ENCODE assay signal across 8 mouse cellular contexts in genomic region chr9:44490086-44490967, GRCm38 (mm10). TPM values are rescaled to one million over a fixed set of nuclear protein-coding genes. Genes with fewer than 3 reads are reported as not detected.
DNase-seq lines count a peak whose midpoint lies in the region; ATAC-seq and TF ChIP-seq lines count a peak whose summit lies in the region.

No protein-coding gene starts in this region.

- H3K27me3 ChIP-seq in ES-Bruce4 (ENCODE audit: control insufficient read depth, insufficient read depth, low read length, poor library complexity, severe bottlenecking): no peaks in the 10 kb centered on the region
- H3K27me3 ChIP-seq in forebrain, embryonic 11.5 days (ENCODE audit: control insufficient read depth, insufficient read depth, low read length): no peaks in the 10 kb centered on the region
- no peaks in the 10 kb centered on the region for H3K27me3 ChIP-seq in intestine, embryonic 14.5 days (replicated peaks; ENCODE audit: control insufficient read depth, insufficient read depth, low read length)
- H3K27me3 ChIP-seq in liver, embryonic 12.5 days (replicated peaks): peaks cover 9% of the 10 kb centered on the region; the same call in 1 of the 2 replicates
- H3K27me3 ChIP-seq in small intestine, adult 2 months (ENCODE audit: control insufficient read depth, insufficient read depth, low read length): no peaks in the 10 kb centered on the region

- ATAC-seq in forebrain, embryonic 11.5 days (replicated peaks; ENCODE audit: low FRiP score): no peak
- peak; percentile 16; the same call in 1 of the 2 replicates for ATAC-seq in intestine, embryonic 14.5 days (replicated peaks; ENCODE audit: low FRiP score, low TSS enrichment, low read depth)
- ATAC-seq in liver, embryonic 12.5 days: peak; percentile 42

- TF ChIP-seq CTCF in ES-Bruce4 (IDR thresholded peaks at IDR 0.05; ENCODE audit: low read depth, low read length): no peak
- no peak for TF ChIP-seq CTCF in small intestine, adult 2 months (IDR thresholded peaks at IDR 0.05; ENCODE audit: extremely low read depth, insufficient read length, insufficient replicate concordance, low read depth, low read length)

- DNase-seq in R1 (ENCODE audit: low read depth, low spot score): peak; percentile 85
- no peak for DNase-seq in forebrain, embryonic 11.5 days (ENCODE audit: low spot score)
- DNase-seq in intestine, embryonic 14.5 days (ENCODE audit: low spot score): peak; percentile 62
- no peak for DNase-seq in thymus, postnatal 14 days
- no peak for DNase-seq in left cerebral cortex, adult 11 months (ENCODE audit: low spot score)

- no peaks in the 10 kb centered on the region for H3K9me3 ChIP-seq in ES-Bruce4 (replicated peaks; ENCODE audit: control insufficient read depth, insufficient read depth, low read length, poor library complexity, severe bottlenecking)
- no peaks in the 10 kb centered on the region for H3K9me3 ChIP-seq in forebrain, embryonic 11.5 days (ENCODE audit: control insufficient read depth, low read length)
- H3K9me3 ChIP-seq in intestine, embryonic 14.5 days (ENCODE audit: control insufficient read depth, low read length): no peaks in the 10 kb centered on the region
- H3K9me3 ChIP-seq in liver, embryonic 12.5 days (replicated peaks): no peaks in the 10 kb centered on the region

- H3K4me2 ChIP-seq in forebrain, embryonic 11.5 days (ENCODE audit: low read depth, low read length, severe bottlenecking): peak overlapping the region; percentile 36; the same call in 1 of the 2 replicates
- H3K4me2 ChIP-seq in intestine, embryonic 14.5 days (ENCODE audit: low read length): peak overlapping the region; percentile 76
- H3K4me2 ChIP-seq in liver, embryonic 12.5 days: peak overlapping the region; percentile 56

- no peaks in the 10 kb centered on the region for H3K36me3 ChIP-seq in ES-Bruce4 (ENCODE audit: control insufficient read depth, insufficient read depth, low read length, poor library complexity, severe bottlenecking)
- no peaks in the 10 kb centered on the region for H3K36me3 ChIP-seq in forebrain, embryonic 11.5 days (ENCODE audit: control insufficient read depth, insufficient read depth, low read length)
- no peaks in the 10 kb centered on the region for H3K36me3 ChIP-seq in intestine, embryonic 14.5 days (ENCODE audit: control insufficient read depth, insufficient read depth, low read length)
- no peaks in the 10 kb centered on the region for H3K36me3 ChIP-seq in liver, embryonic 12.5 days
- no peaks in the 10 kb centered on the region for H3K36me3 ChIP-seq in small intestine, adult 2 months (ENCODE audit: control insufficient read depth, insufficient read depth, low read length)

- no peak overlapping the region for H3K9ac ChIP-seq in ES-Bruce4 (ENCODE audit: low read depth, poor library complexity, severe bottlenecking)
- H3K9ac ChIP-seq in forebrain, embryonic 11.5 days (ENCODE audit: low read length): no peak overlapping the region; the same call in 1 of the 2 replicates
- H3K9ac ChIP-seq in intestine, embryonic 14.5 days (ENCODE audit: low read length): peak overlapping the region; percentile 20; the same call in 1 of the 2 replicates
- 0 out of 2 replicates have a peak overlapping the region, but pooled peaks have one; percentile 13 for H3K9ac ChIP-seq in liver, embryonic 12.5 days

- 0 out of 2 replicates have a peak overlapping the region, but pooled peaks have one; percentile 36 for H3K4me3 ChIP-seq in ES-Bruce4 (ENCODE audit: low read depth, low read length)
- no peak overlapping the region for H3K4me3 ChIP-seq in forebrain, embryonic 11.5 days (ENCODE audit: low read depth, low read length)
- peak overlapping the region; percentile 2; the same call in 1 of the 2 replicates for H3K4me3 ChIP-seq in intestine, embryonic 14.5 days (ENCODE audit: low read depth, low read length)
- H3K4me3 ChIP-seq in liver, embryonic 12.5 days: 0 out of 2 replicates have a peak overlapping the region, but pooled peaks have one; percentile 7
- H3K4me3 ChIP-seq in small intestine, adult 2 months (ENCODE audit: low read depth, low read length): peak overlapping the region; percentile 28

- TF ChIP-seq POLR2A in ES-Bruce4 (IDR thresholded peaks at IDR 0.05; ENCODE audit: insufficient read depth, low read length): no peak
- TF ChIP-seq POLR2A in small intestine, adult 2 months (IDR thresholded peaks at IDR 0.05; ENCODE audit: low read depth, low read length): peak; percentile 15; the same call in 1 of the 2 replicates

- peaks cover 29% of the 10 kb centered on the region for H3K4me1 ChIP-seq in ES-Bruce4 (ENCODE audit: control insufficient read depth, insufficient read depth, low read length)
- H3K4me1 ChIP-seq in forebrain, embryonic 11.5 days (replicated peaks; ENCODE audit: control insufficient read depth, insufficient read depth, low read length): peaks cover 68% of the 10 kb centered on the region
- H3K4me1 ChIP-seq in intestine, embryonic 14.5 days (replicated peaks; ENCODE audit: control insufficient read depth, insufficient read depth, low read length): peaks cover 91% of the 10 kb centered on the region
- peaks cover 100% of the 10 kb centered on the region for H3K4me1 ChIP-seq in liver, embryonic 12.5 days
- peaks cover 74% of the 10 kb centered on the region for H3K4me1 ChIP-seq in small intestine, adult 2 months (ENCODE audit: control insufficient read depth, insufficient read depth, insufficient read length, low read length)

- H3K27ac ChIP-seq in ES-Bruce4 (ENCODE audit: insufficient read depth, low read length): 0 out of 2 replicates have a peak overlapping the region, but pooled peaks have one; percentile 10
- 0 out of 2 replicates have a peak overlapping the region, but pooled peaks have one; percentile 14 for H3K27ac ChIP-seq in forebrain, embryonic 11.5 days (ENCODE audit: low read depth, low read length)
- H3K27ac ChIP-seq in intestine, embryonic 14.5 days (ENCODE audit: low read depth): peak overlapping the region; percentile 86
- peak overlapping the region; percentile 73 for H3K27ac ChIP-seq in liver, embryonic 12.5 days
- H3K27ac ChIP-seq in small intestine, adult 2 months (ENCODE audit: insufficient read depth, low read depth, low read length): peak overlapping the region; percentile 79

- 8% methylated on average over 17 of the region's 17 CpGs for WGBS in forebrain, embryonic 11.5 days
- 18% methylated on average over 17 of the region's 17 CpGs for WGBS in intestine, embryonic 14.5 days
- 42% methylated on average over 17 of the region's 17 CpGs for WGBS in liver, embryonic 12.5 days (ENCODE audit: insufficient replicate concordance)
- 15% methylated on average over 17 of the region's 17 CpGs for WGBS in small intestine, adult 2 months

- TF ChIP-seq EP300 in ES-Bruce4 (IDR thresholded peaks at IDR 0.05; ENCODE audit: insufficient read depth, low read depth, low read length): no peak

RNA-seq across cellular contexts. Expression of gene Bcl9l, which starts 7.7 kb away (rescaled TPM):
- 22.6 and 25.6 TPM in 2 replicates for polyA plus RNA-seq in ES-Bruce4 (2011; ENCODE audit: insufficient read depth, insufficient read length, low read depth, missing spikeins)
- polyA plus RNA-seq in forebrain, embryonic 11.5 days (2014; fragmentation: Nextera tagmentation; extraction: Ambion mirVana): 8.7 and 10.6 TPM in 2 replicates
- polyA plus RNA-seq in intestine, embryonic 14.5 days (2014; fragmentation: Nextera tagmentation; extraction: Ambion mirVana): 10.2 TPM in 2 replicates
- polyA plus RNA-seq in liver, embryonic 12.5 days (2016; fragmentation: Nextera tagmentation; extraction: Ambion mirVana): 2.5 and 2.7 TPM in 2 replicates
- polyA plus RNA-seq in small intestine, adult 2 months (2012; rRNA removed): 21.8 and 28.1 TPM in 2 replicates

RNA-seq across cellular contexts. Expression of gene Upk2, which starts 35.6 kb away (rescaled TPM):
- 1.7 and 2.5 TPM in 2 replicates for polyA plus RNA-seq in ES-Bruce4 (2011; ENCODE audit: insufficient read depth, insufficient read length, low read depth, missing spikeins)
- not detected in 2 replicates for polyA plus RNA-seq in forebrain, embryonic 11.5 days (2014; fragmentation: Nextera tagmentation; extraction: Ambion mirVana)
- polyA plus RNA-seq in intestine, embryonic 14.5 days (2014; fragmentation: Nextera tagmentation; extraction: Ambion mirVana): 2.1 and 2.3 TPM in 2 replicates
- not detected in 2 replicates for polyA plus RNA-seq in liver, embryonic 12.5 days (2016; fragmentation: Nextera tagmentation; extraction: Ambion mirVana)
- 1.4 TPM in 2 replicates for polyA plus RNA-seq in small intestine, adult 2 months (2012; rRNA removed)

RNA-seq across cellular contexts. Expression of gene Foxr1, which starts 49.4 kb away (rescaled TPM):
- polyA plus RNA-seq in ES-Bruce4 (2011; ENCODE audit: insufficient read depth, insufficient read length, low read depth, missing spikeins): 1.3 and 1.8 TPM in 2 replicates
- not detected in 2 replicates for polyA plus RNA-seq in forebrain, embryonic 11.5 days (2014; fragmentation: Nextera tagmentation; extraction: Ambion mirVana)
- not detected in 2 replicates for polyA plus RNA-seq in intestine, embryonic 14.5 days (2014; fragmentation: Nextera tagmentation; extraction: Ambion mirVana)
- polyA plus RNA-seq in liver, embryonic 12.5 days (2016; fragmentation: Nextera tagmentation; extraction: Ambion mirVana): not detected in 2 replicates
- polyA plus RNA-seq in small intestine, adult 2 months (2012; rRNA removed): not detected in 2 replicates

Comparison
In these comparisons a context has a peak if more than half of its experiments do, and no peak if none do; other contexts are left out.
1. H3K27ac ChIP-seq: peak in every context shown above with its lines; median percentile 86 in intestine, embryonic 14.5 days; 79 in small intestine, adult 2 months; 73 in liver, embryonic 12.5 days; 14 in forebrain, embryonic 11.5 days; 10 in ES-Bruce4.
2. H3K9ac ChIP-seq: peak in intestine, embryonic 14.5 days (single experiment) and liver, embryonic 12.5 days (single experiment); none in ES-Bruce4 (single experiment) and forebrain, embryonic 11.5 days (single experiment).
3. DNase-seq: peak in R1 (single experiment) and intestine, embryonic 14.5 days (single experiment); none in forebrain, embryonic 11.5 days (single experiment), thymus, postnatal 14 days (single experiment) and left cerebral cortex, adult 11 months (single experiment).
4. Peak in every context shown above with its lines, with median percentiles within 50 percentile points of each other: H3K4me2 ChIP-seq.